Mouse (Mus musculus) urinary bladder, postnatal 36 days (tissue): ENCODE measurements at regions not wholly inside any gene's neighbourhood (a gene's known extent, or its start where the extent isn't known, plus 50 kb on each side); places are given as distances from the start of the nearest gene placed in this dataset.

Experiments used
- DNase-seq, 2 experiments: peaks; one replicate each; pipeline ENCODE4 v3.0.0; 2022; ENCODE audit warnings: low spot score in 2 of 2, mixed read lengths in 1 of 2

DNA sequence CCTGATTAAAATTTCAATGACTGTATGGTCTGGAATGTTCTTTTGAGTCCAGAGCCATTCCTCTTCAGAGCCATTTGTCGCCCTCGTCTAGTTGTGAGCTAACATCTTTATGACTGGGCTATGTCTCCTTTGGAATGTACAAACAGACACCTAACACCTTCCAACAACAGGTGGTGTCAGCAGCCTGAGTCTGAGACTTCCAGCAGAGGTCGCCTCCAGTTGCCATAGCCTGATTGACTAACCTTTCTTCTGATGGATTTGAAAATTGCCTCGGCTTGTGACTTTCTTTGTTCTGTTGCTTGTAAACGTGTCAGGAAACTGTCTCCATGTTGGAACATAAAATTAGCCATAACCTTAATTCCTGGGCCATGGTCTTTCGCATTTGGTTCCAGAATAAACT is 284.8 kb upstream of the Hs6st1 start:
- no peak for DNase-seq

DNA sequence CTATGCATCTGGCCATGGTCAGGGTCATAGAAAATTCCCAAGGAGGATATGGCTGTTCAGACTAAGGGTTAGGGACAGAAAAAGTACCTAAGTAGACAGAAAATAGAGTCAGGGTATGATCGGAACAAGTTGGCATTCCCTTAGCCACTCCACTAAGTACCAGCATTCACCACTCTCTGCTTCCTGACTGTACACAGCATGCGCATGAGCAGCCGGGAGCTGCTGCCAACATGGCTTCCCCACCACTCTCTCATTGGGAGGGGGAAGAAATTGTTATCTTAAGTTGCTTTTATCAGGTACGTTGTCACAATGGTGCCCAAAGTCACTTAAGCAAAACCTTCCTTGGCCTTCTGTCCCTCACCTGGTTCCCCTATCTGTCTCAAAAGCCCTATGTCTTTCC is 282.0 kb upstream of the Hs6st1 start:
- no peak for DNase-seq

DNA sequence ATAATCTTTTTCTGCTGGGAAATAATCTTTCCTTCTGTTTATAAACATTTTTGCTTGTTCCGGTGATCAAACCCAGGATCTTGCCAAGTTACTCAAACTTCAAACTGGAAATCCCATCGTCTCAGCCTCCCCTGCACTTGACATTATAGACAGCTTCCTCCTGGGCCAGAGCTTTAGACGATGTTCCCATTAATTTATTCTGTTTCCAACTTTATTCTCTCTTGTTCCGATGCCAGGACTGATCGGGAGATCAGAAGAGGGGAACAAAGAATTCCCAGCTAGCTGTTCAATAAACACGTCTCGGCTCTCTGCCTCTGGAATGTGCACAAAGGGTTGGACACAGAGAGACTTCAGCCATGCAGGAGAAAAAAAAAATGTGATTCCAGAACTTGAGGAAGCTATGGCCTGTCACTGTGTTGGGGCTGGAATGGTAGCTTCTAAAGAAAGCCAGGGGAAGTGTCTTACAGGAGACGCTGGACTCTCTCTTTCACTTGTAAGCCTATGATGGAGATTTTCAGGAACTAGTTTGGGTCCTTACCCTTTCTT is 281.5 kb upstream of the Hs6st1 start:
- no peak for DNase-seq

DNA sequence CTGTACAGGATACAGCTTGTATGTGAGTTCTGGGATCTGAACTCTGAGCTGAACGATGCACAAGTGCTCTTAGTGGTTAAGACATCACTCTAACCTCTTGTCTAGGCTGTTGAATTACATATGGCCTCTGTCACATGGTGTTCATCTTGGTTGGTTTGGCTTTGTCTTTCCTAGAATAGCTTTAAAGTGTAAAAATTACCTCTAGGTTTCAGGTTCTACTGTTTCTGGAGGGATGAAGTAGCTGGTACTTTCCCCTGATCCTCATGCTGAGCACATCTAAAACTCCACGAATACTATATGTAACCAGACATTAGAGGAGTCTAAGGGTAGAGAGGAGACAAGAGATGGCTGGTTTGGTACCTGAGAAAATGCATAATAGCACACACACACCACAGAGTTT is 271.1 kb upstream of the Hs6st1 start:
- DNase-seq, result no peak

DNA sequence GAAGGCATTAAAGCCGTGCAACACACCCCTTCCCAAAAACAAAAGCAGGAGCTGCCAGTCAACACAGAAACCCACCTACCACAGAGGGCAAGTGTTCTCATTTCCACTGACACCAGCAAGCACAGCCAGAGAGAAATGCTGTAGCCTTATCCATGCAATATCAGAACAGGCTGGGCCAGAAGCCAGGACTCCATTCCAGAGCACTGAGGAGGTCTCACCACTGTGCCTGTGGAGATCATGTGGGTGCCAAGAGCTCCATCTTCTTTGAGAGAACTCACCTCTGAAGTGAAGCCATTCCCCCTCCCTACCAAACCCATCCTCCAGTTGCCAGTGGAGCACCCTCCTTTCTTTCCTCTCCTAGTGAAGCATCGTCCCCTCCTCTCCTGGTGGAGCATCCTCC is 270.7 kb upstream of the Hs6st1 start:
- DNase-seq, result no peak

DNA sequence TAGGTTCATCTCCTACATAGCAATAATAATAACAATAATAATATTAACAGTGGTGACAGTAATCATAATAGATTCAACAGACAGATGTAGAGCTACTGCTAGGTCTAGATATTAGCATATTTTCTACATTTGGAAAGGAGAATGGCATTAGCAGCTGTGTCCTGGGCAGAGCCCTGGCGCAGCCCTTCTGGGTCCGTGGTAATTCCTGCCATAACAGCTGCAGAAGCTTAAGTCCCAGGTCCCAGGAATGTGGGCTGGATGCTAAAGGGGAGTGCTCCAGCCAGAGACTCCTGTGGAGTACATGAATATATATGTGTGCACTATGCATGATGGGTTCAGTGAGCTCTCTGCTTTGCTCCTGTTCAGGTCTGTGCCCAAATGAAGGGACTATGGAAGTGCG is 262.7 kb upstream of the Hs6st1 start:
- DNase-seq, result no peak

DNA sequence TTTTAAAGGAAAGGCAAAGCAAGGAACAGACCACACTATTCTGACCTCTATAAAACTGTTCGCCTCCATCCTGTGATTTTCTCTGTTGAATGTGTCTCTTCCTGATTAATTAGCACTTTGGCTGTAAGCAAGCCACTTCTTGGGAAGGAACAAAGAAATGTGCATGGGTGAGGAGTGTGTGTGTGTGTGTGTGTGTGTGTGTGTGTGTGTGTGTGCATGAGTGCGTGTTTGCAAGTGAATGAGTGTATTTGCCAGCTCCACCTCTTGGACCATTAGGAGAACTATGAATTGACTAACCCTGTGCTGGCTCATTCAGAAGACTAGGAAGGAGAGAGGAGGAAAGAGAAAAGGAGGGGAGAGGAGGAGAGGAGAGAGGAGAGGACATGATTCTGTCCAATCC is 261.9 kb upstream of the Hs6st1 start:
- DNase-seq, result no peak

DNA sequence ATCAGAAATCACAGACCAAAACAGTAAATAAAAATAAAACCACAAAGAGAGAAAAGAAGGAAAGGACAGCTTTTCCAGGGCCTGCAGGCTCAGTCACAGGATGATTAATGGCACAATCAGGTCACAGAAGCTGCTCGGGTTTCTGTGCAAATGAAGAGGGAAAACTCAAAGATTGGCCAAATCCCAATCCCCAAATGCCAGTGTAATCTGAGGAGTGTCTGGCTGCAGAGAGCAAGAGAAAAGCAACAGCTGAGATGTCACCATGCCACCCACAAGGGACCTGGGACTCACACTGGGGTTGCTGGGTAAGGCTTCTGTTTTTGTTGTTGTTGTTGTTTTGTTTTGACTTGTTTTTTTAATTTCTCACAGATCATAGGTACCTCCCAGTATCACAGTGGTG is 261.5 kb upstream of the Hs6st1 start:
- no peak for DNase-seq

DNA sequence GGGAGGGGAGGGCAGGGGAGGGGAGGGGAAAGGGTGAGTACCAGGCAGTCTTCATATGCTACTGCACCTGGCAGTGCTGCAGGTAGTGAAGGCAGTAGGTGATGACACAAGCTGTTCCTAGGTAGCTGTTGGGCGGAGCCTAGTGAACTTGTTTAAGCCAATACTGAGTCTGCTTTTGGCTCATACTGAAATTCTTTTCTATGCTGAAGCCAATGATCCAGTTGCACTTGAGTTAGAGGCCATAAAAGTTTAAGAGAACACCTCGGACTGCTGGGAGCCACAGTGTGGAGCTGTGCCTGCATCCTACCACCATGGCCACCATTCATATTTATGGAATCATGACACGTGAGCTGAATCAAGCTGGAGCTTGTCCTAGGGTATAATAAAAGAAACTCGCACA is 259.3 kb upstream of the Hs6st1 start:
- DNase-seq, result no peak

DNA sequence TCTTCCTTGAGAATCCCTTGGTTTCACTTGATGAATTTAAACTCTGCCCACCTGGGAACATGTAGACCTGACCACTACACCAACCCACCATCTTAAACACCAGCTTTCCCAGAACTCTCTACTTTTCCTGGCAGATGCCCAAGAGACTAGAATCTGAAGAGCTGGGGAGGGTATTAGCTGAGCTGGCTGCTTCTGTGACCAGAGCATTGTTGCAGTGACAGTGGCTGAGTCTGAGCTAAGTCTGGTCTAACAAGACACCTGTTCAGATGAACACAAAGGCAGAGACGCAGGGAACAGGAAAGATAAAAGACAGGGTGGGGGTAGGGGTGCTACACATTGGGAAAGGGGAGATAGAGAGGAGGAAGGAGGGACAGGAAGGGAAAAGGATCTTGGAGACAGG is 258.9 kb upstream of the Hs6st1 start:
- no peak for DNase-seq

DNA sequence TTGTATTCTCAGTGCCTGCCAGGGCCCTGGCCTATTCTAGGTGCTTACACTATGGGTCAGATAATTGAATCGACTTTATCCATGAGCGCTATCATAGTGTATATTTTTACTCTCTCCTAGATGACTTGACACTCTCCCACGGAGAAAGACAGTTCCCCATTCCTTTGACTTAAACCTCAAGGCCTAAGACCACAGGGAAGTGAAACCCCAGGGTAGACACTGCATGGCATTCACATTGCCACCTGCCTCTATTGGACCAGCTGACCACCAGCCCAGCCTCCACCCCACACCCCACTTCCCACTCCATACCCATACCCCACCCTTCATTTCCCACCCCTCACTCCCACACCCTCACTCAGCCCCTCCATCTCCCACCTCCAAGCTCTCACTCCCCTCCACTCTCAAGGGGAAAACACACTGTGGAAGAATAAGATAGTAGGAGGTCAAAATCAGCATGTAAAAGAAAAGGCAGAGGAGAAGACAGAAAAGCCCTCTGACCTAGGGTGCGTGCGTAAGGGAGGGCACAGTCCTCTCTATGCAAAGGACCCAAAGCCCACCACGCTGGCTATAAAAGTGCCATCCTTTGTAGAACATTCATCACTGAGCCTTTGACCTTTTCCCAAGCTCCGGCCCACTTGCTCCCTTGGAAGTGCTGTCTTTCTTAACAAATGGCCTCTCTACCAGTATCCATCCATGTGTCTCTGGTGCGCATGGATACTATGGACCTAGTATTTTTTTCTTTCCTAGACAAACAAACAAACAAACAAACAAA is 257.4 kb upstream of the Hs6st1 start:
- no peak for DNase-seq

DNA sequence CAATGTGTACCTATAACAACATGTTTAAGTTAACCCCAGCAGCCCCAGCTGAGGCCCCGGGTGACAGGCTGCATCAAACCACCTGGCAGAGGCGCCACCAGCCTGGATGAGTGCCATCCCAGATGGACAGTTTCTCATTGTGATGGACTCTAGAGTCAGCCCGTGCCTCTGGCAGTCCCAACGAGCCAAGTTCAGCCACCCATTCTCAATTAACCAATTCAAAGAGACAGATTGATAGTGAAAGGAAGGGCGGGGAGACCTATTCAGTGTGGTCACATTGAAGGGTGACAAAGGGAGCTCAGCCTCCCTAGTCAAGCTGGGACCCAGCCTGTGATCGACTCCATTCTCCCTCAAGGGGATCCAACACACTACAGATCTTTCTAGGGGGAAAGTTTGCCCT is 256.8 kb upstream of the Hs6st1 start:
- no peak for DNase-seq

DNA sequence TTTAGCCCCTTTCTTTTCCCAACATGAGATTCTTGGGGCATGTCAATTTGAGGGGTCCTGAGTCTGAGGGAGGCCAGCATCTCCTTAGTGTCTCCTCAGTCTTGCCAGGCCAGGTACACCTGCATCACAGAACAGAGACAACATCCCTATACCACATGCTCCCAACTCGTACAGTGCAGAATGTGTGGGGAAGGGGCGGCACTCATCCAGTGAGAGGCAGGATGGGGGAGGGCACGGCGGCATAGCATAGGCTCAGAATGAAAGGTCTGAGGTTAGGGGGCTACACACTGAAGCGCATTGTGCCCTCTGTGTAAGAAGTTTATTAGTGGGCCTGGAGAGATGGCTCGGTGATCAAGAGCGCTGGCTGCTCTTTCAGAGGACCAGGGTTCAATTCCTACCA is 256.4 kb upstream of the Hs6st1 start:
- no peak for DNase-seq

DNA sequence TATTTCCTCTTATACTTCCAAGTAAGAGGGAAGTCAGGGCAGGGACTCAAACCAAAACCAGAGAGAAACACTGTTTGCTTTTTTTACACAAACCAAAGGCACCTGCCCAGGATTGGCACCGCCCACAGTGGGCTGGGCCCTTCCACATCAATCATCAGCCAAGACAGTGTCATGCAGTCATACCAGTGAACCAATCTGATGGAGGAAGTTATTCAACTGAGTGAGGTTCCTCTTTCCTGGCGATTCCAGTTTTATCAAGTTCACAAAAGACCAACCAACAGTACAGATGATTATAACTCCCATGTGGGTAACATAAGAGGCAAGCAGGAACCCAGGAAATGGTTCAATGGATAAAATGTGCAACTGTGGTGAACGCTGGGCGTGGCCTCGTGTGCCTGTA is 254.6 kb upstream of the Hs6st1 start:
- DNase-seq, result no peak

DNA sequence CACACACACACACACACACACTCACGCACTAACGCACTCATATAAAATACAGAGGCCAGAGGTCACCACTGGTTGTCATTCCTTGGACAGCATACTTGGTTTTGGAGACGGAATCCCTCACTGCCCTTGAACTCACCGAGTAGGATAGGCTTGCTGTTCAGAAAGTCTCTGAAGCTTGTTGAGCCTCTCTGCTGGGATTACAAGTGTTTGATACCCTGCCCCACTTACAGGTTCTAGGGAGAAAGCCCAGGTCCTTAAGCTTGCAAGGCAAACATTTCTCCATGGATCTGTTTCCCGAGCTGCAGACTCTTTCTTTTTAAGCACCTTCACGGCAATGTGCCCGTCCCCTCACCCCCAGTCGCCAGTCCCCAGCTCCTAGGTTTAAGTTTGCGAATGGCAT is 254.0 kb upstream of the Hs6st1 start:
- DNase-seq, result no peak

DNA sequence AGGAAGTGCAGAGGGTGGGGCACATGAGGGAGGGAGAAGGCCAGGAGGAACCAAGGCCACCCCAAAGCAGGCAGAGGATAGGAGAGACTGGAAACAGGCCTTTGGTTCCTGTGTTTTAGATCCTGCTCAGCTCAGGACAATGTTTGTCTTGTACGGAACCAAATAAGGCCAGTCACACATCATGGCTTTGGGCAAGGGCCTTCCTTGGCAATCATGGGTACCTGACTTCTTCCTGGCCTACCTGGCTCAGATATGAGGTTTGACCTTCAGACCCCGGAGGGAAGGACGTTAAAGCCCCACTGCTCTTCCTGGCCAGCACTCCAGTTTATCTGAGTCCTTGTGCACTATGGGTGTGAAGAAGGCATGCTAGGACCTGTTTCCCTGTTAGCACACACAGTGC is 253.4 kb upstream of the Hs6st1 start:
- no peak for DNase-seq

DNA sequence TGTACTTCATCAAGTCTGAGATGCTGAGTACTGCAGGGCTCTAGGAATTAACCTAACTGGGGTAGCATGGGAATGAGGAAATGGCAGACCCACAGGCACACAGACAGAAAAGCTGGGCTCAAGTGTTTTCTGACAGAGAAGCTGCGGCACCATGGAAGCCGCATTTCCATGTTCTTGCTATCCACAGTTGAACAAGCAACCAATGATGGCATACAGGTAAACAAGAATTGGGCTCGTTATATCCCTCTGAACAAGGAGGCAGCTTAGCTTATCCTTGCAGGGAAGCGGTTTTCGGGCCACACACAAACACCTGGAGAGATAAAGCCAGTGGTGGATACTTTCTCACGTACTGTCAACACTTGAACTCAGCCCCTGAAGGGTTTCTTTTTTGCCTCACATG is 246.4 kb upstream of the Hs6st1 start:
- no peak for DNase-seq

DNA sequence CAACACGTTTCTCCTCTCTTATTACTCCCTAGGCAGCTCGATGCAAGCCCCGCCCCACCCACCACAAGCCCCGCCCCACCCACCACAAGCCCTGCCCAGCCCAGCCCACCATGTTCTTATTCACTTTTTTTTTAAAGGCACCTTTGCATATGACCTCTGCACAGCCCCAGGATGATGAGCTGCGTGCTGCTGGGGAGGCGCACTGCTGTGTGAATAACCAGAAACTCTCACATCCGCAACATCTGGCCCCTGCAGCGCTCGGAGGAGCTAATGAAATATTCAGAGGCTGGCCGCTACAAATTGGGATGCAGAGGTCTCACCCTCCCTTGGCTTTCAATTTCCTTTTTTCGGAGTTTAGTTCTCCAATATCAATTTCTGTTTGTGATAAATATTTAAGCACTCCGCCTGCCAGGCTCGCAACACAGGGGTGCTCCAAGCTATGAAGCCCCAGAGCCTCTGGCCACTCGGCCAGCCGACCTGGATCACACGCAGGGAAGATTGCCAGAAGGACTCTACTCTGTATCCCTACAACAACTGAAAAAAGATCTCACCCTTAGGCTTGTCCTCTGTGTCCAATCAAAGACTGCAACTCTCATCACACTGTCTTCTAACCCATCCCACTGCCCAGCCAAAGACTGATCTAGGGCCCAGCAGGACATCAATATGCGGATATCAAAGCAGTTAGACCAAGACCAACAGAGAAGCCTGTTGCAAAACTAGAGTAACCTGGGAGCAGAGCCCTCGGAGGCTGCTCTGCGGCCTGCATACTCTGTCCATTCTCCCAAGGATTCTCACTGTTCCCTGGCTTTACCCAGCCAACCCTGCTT is 245.6 kb upstream of the Hs6st1 start:
- no peak for DNase-seq

DNA sequence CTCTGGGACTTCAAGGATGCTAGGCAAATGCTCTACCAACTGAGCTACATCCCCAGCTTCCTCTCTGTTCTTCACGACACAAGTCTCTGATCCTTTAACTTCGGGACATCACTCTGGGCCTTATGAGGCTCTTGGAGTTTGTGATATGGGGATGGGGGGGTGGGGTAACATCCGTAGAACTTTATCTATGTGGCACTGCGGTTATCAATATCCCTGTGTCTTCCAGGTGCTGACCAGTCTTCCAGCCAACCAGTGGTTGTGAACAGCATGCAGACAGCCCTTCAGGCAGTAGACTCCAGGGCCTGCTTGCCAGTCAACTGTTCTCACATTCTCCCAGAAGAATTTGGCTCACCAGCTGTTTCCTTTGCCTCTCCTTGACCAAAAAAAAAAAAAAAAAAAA is 244.7 kb upstream of the Hs6st1 start:
- DNase-seq, result no peak

DNA sequence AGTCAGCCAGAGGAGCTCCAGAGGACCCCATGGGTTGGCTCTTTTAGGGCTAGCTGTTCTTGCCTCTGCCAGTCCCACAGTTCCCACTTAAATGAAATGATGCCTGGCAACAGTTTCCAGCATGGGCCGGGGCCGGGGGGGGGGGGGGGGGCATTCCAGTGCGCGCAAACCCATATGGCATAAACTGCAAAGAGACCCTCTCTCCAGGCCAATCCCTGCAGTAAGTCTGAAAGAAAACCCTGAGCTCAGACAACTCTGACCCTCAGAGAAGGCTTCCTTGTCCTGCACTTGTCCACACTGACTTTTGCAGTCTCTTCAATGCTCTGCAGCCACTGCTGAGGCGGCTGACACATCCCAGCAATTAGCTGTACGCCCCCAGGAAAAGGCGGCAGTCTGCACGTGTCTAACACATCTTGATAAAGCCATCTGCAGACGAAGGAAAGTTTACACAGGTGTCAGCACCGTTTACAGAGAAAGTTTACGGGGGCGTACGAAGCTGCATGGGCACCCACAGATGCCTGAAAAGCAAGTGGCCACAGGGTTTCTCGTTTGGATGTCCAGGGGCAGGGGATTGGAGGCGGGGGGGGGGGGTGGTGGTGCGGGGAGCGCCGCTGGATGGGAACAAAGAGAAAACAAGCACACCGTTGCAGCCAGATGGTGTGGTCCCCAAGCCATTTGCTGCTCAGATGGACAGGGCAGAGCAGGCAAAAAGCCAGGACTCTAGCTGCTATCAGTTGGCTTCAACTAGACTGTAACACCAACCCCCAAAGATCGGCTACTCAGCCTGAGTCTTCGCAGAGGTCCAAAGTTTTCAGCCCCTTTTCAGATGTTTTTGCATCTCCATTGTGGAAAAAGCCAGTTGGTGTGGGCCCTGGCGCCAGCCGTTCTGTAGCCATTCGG is 244.0 kb upstream of the Hs6st1 start:
- DNase-seq, result no peak

DNA sequence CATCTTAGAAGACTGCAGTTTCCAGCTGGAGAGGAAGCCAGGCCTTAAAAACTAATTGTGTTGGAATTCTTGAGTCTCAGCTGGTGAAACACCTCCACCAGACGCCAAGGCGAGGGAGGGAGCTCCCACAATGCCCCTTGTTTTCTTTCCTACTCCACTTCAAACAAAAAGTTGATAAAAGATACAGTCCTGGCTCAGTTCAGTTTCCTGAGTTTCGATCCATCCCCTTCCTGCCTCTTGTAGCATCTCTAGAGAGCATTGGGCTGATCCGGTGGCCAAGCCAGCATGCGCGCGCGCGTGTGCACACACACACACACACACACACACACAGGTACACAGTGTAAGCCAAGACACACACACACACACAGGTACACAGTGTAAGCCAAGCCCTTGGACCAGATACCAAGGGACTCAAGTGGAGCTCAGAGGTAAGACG is 242.7 kb upstream of the Hs6st1 start:
- no peak for DNase-seq

DNA sequence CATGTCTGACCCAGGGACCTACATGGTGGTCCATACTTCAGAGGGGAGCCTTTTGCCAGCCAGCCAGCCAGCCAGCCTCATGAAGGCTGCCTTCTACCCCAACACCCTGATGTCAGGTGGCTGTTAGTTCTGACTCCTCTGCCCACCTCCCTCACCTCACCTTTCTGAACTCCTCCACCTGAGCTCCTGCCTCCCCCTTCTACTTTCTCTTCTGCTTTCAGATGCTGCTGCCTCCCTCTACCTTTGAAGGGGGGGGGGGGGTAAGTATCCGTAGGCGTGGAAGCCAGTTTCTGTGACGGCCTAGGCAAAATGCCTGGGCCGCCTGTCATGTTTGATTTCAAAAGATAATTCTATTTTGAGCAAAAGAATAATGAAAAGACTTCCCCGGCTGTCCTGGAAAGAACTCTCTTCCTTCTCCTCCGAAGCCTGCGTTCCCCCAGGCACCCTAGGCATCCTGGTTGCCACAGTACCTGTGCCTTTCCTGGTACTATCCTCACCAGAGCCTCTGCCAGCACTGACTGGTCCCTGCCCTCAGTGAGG is 241.6 kb upstream of the Hs6st1 start:
- no peak for DNase-seq
